Mouse (Mus musculus) left cerebral cortex, postnatal 10 days (tissue): ENCODE measurements around the gene Rac2. TPM values are rescaled to one million over a fixed set of nuclear protein-coding genes. Genes with fewer than 3 reads are reported as not detected.
A peak's percentile ranks its signal among the peaks of the same experiment; 100 is the strongest.

Source experiments
- DNase-seq, 2 experiments: peaks; one replicate each; pipeline ENCODE4 v3.0.0; 2021 to 2022; ENCODE audit warnings: low spot score in 2 of 2, mixed read lengths in 1 of 2; ENCODE audit errors: extremely low spot score in 1 of 2
- intact Hi-C: fragments of 180-260 bp; cut with DNase I; formaldehyde crosslinking; loops from one replicate; pipeline ENCODE4 v1.15.1; 2025
- total RNA-seq, 2 experiments: library from RNA; stranded (reverse); gene quantifications; 2 replicates each; pipeline ENCODE4 v1.2.3; 2021

Rac2 gene
- total RNA-seq, 2 experiments from 2014 or later = 1.6 to 2.1 TPM

- DNase-seq = no peak
- intact Hi-C loops = no loop called here
Measured at GRCm38 (mm10) chr15:78554545-78555313, 17.9 kb downstream of the Rac2 start.

GRCm38 (mm10) chr15:78549189-78549734 lies 23.3 kb downstream of the Rac2 start:
- intact Hi-C loops = no loop called here
- no peak for DNase-seq

GRCm38 (mm10) chr15:78548711-78549110 lies 23.9 kb downstream of the Rac2 start:
- no peak for DNase-seq
- intact Hi-C loops = no loop called here

GRCm38 (mm10) chr15:78548336-78548665 lies 24.3 kb downstream of the Rac2 start:
- DNase-seq = no peak
- intact Hi-C loops = no loop called here

- intact Hi-C loops = no loop called here
- DNase-seq = no peak
Measured at GRCm38 (mm10) chr15:78547415-78548335, 24.9 kb downstream of the Rac2 start.

GRCm38 (mm10) chr15:78546060-78546459 lies 26.5 kb downstream of the Rac2 start:
- intact Hi-C loops = no loop called here
- DNase-seq = no peak

GRCm38 (mm10) chr15:78544561-78545001 lies 28.0 kb downstream of the Rac2 start, which contains the start of gene Sstr3:
Gene Sstr3 (minus strand): TSS chr15:78544685.
- peak in 1 of 2 experiments; percentile 65 for DNase-seq
- intact Hi-C loops = no loop called here

GRCm38 (mm10) chr15:78544041-78544440 lies 28.5 kb downstream of the Rac2 start:
- intact Hi-C loops = no loop called here
- peak in 1 of 2 experiments; percentile 58 for DNase-seq

GRCm38 (mm10) chr15:78542767-78543303 lies 29.7 kb downstream of the Rac2 start:
- no peak for DNase-seq
- intact Hi-C loops = no loop called here

GRCm38 (mm10) chr15:78542098-78542766 lies 30.4 kb downstream of the Rac2 start:
- intact Hi-C loops = no loop called here
- no peak for DNase-seq

GRCm38 (mm10) chr15:78541606-78542005 lies 31.0 kb downstream of the Rac2 start:
- intact Hi-C loops = no loop called here
- DNase-seq = no peak

GRCm38 (mm10) chr15:78541036-78541435 lies 31.5 kb downstream of the Rac2 start:
- intact Hi-C loops = no loop called here
- no peak for DNase-seq

GRCm38 (mm10) chr15:78535723-78536421 lies 36.7 kb downstream of the Rac2 start:
- intact Hi-C loops = no loop called here
- DNase-seq = no peak

GRCm38 (mm10) chr15:78533346-78533835 lies 39.2 kb downstream of the Rac2 start:
- DNase-seq = no peak
- intact Hi-C loops = loop anchor here (5.0 kb wide), 2 partner anchors 86 to 356 kb away; no protein-coding TSS in a partner anchor

GRCm38 (mm10) chr15:78532566-78533345 lies 39.8 kb downstream of the Rac2 start:
- intact Hi-C loops = loop anchor here (5.0 kb wide), 2 partner anchors 85 to 355 kb away; no protein-coding TSS in a partner anchor
- DNase-seq = no peak

GRCm38 (mm10) chr15:78531901-78532469 lies 40.6 kb downstream of the Rac2 start:
- intact Hi-C loops = loop anchor here (5.0 kb wide), 2 partner anchors 85 to 355 kb away; no protein-coding TSS in a partner anchor
- DNase-seq = peak; percentile 97 to 100

GRCm38 (mm10) chr15:78531451-78531720 lies 41.2 kb downstream of the Rac2 start:
- no peak for DNase-seq
- intact Hi-C loops = loop anchor here (5.0 kb wide), 2 partner anchors 84 to 354 kb away; no protein-coding TSS in a partner anchor
